ENCODE assay signal across 8 mouse cellular contexts in the genomic region with DNA sequence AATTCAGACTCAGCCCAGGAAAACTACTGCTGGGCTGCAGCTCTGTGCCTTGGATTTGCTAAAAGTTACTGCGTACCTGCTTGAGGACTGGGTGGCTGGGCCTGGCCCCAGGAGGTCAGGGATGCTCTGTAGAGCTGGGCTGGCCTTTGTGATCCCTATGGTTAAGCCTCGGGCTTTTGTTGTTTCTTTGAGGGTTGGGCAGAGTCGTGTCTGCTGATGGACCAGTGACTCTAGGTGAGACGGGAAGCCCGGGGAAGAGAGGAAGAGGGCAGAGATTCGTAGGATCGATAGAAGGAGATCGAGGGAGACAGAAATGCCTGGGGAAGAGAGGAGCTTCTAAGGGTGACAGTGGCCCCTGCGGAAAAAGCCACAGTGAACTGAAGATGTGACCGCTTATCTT. TPM values are rescaled to one million over a fixed set of nuclear protein-coding genes. Genes with fewer than 3 reads are reported as not detected.
DNase-seq lines count a peak whose midpoint lies in the region; ATAC-seq and TF ChIP-seq lines count a peak whose summit lies in the region.

Gene D2hgdh (plus strand): TSS at position 301 of the 400 bp plus-strand sequence.

- H3K4me3 ChIP-seq in kidney, postnatal 0 days (replicated peaks; ENCODE audit: low read depth, low read length), result peak within 1 kb of the TSS; percentile 47
- peak within 1 kb of the TSS; percentile 74 for H3K4me3 ChIP-seq in forebrain, embryonic 16.5 days (replicated peaks; ENCODE audit: low read length)
- H3K4me3 ChIP-seq in hindbrain, embryonic 13.5 days, result peak within 1 kb of the TSS; percentile 57
- peak within 1 kb of the TSS; percentile 62 for H3K4me3 ChIP-seq in liver, embryonic 15.5 days (replicated peaks)

- 0 out of 2 replicates have a peak, but pooled peaks cover 6% of the 10 kb centered on the region for H3K4me1 ChIP-seq in kidney, postnatal 0 days (replicated peaks; ENCODE audit: insufficient read depth, low read length)
- H3K4me1 ChIP-seq in forebrain, embryonic 16.5 days (replicated peaks; ENCODE audit: control insufficient read depth, insufficient read depth, low read length), result peaks cover 17% of the 10 kb centered on the region
- H3K4me1 ChIP-seq in hindbrain, embryonic 13.5 days (replicated peaks), result peaks cover 22% of the 10 kb centered on the region
- H3K4me1 ChIP-seq in liver, embryonic 15.5 days (replicated peaks), result peaks cover 34% of the 10 kb centered on the region

- H3K9ac ChIP-seq in kidney, postnatal 0 days (ENCODE audit: low read depth, low read length), result peak within 1 kb of the TSS; percentile 59
- H3K9ac ChIP-seq in forebrain, embryonic 16.5 days (replicated peaks; ENCODE audit: low read depth, low read length), result peak within 1 kb of the TSS; percentile 67
- peak within 1 kb of the TSS; percentile 77 for H3K9ac ChIP-seq in hindbrain, embryonic 13.5 days
- peak within 1 kb of the TSS; percentile 58 for H3K9ac ChIP-seq in liver, embryonic 15.5 days

- H3K4me2 ChIP-seq in kidney, postnatal 0 days (ENCODE audit: low read length), result peak within 1 kb of the TSS; percentile 69
- peak within 1 kb of the TSS; percentile 91 for H3K4me2 ChIP-seq in forebrain, embryonic 16.5 days (ENCODE audit: low read length)
- peak within 1 kb of the TSS; percentile 84 for H3K4me2 ChIP-seq in hindbrain, embryonic 13.5 days
- H3K4me2 ChIP-seq in liver, embryonic 15.5 days, result peak within 1 kb of the TSS; percentile 80

- ATAC-seq in kidney, postnatal 0 days (replicated peaks; ENCODE audit: low FRiP score, low read depth), result peak; percentile 14
- peak; percentile 1 for ATAC-seq in activated CD4-positive, CD25-positive, alpha-beta regulatory T cell, adult 4 months
- ATAC-seq in forebrain, embryonic 16.5 days, result peak; percentile 1; the same call in 1 of the 2 replicates
- ATAC-seq in hindbrain, embryonic 13.5 days (ENCODE audit: low FRiP score), result peak; percentile 21
- ATAC-seq in liver, embryonic 15.5 days (ENCODE audit: insufficient read depth), result peak; percentile 22

- DNase-seq in kidney, postnatal 0 days (ENCODE audit: low spot score), result peak; percentile 3
- DNase-seq in kidney, adult 18-20 months, result no peak
- no peak for DNase-seq in retina, embryonic 14.5 days (ENCODE audit: low spot score)
- DNase-seq in thymus, adult 18-20 months, result no peak

- WGBS in kidney, postnatal 0 days, result 6% methylated on average over 10 of the region's 10 CpGs
- 3% methylated on average over 10 of the region's 10 CpGs for WGBS in forebrain, embryonic 16.5 days
- 9% methylated on average over 10 of the region's 10 CpGs for WGBS in hindbrain, embryonic 13.5 days
- 9% methylated on average over 10 of the region's 10 CpGs for WGBS in liver, embryonic 15.5 days (ENCODE audit: insufficient replicate concordance)

- no peaks in the 10 kb centered on the region for H3K27me3 ChIP-seq in kidney, postnatal 0 days (ENCODE audit: insufficient read depth, low read length)
- no peaks in the 10 kb centered on the region for H3K27me3 ChIP-seq in forebrain, embryonic 16.5 days (replicated peaks; ENCODE audit: control insufficient read depth, insufficient read depth, low read length)
- no peaks in the 10 kb centered on the region for H3K27me3 ChIP-seq in hindbrain, embryonic 13.5 days
- H3K27me3 ChIP-seq in liver, embryonic 15.5 days, result no peaks in the 10 kb centered on the region

- peak within 1 kb of the TSS; percentile 96 for H3K27ac ChIP-seq in kidney, postnatal 0 days
- peak within 1 kb of the TSS; percentile 97 for H3K27ac ChIP-seq in forebrain, embryonic 16.5 days (ENCODE audit: low read length)
- peak within 1 kb of the TSS; percentile 97 for H3K27ac ChIP-seq in hindbrain, embryonic 13.5 days
- H3K27ac ChIP-seq in liver, embryonic 15.5 days (replicated peaks), result peak within 1 kb of the TSS; percentile 98

- no peak for TF ChIP-seq CTCF in kidney, postnatal 0 days (IDR thresholded peaks at IDR 0.05; ENCODE audit: low read depth)

- no peaks in the 10 kb centered on the region for H3K9me3 ChIP-seq in kidney, postnatal 0 days (replicated peaks; ENCODE audit: low read length)
- H3K9me3 ChIP-seq in forebrain, embryonic 16.5 days (ENCODE audit: control insufficient read depth, low read length), result no peaks in the 10 kb centered on the region
- H3K9me3 ChIP-seq in hindbrain, embryonic 13.5 days, result no peaks in the 10 kb centered on the region
- no peaks in the 10 kb centered on the region for H3K9me3 ChIP-seq in liver, embryonic 15.5 days (replicated peaks)

- H3K36me3 ChIP-seq in kidney, postnatal 0 days (ENCODE audit: insufficient read depth, low read length), result peaks cover 7% of the 10 kb centered on the region; the same call in 1 of the 2 replicates
- 0 out of 2 replicates have a peak, but pooled peaks cover 2% of the 10 kb centered on the region for H3K36me3 ChIP-seq in forebrain, embryonic 16.5 days (ENCODE audit: control insufficient read depth, insufficient read depth)
- H3K36me3 ChIP-seq in hindbrain, embryonic 13.5 days, result peaks cover 31% of the 10 kb centered on the region
- H3K36me3 ChIP-seq in liver, embryonic 15.5 days (replicated peaks), result peaks cover 20% of the 10 kb centered on the region

RNA-seq across cellular contexts. Expression of gene D2hgdh, which starts in this region (rescaled TPM):
- polyA plus RNA-seq in kidney, postnatal 0 days (2015; fragmentation: Nextera tagmentation; extraction: Ambion mirVana), result 12.7 and 13.3 TPM in 2 replicates
- 10 to 100 TPM; 15.5 to 20.9 TPM for polyA plus RNA-seq in activated CD4-positive, CD25-positive, alpha-beta regulatory T cell, adult 4 months (2017; shearing (Covaris generic))
- polyA plus RNA-seq in forebrain, embryonic 16.5 days (2015; fragmentation: Nextera tagmentation; extraction: Ambion mirVana), result 17.2 and 19.5 TPM in 2 replicates
- polyA plus RNA-seq in hindbrain, embryonic 13.5 days (2015; fragmentation: Nextera tagmentation; extraction: Ambion mirVana), result 16.4 and 19.3 TPM in 2 replicates
- 5.7 and 5.9 TPM in 2 replicates for polyA plus RNA-seq in liver, embryonic 15.5 days (2015; fragmentation: Nextera tagmentation; extraction: Ambion mirVana)
